Mouse (Mus musculus) megakaryocyte progenitor cell, adult 5-6 weeks (primary cell): Measurements from ENCODE around the gene Dgkq. TPM values are rescaled to one million over a fixed set of nuclear protein-coding genes. Genes with fewer than 3 reads are reported as not detected.

Source experiments
- ATAC-seq: replicated peaks from 2 replicates; pipeline ENCODE4 v1.8.0; 2016; ENCODE audit warnings: mild to moderate bottlenecking, moderate TSS enrichment, inconsistent platforms; ENCODE audit not compliant: poor library complexity
- total RNA-seq, 2 experiments: library from RNA; stranded (forward) in 1 of 2; stranded (reverse) in 1 of 2; fragments of 157-497, 149-512 nt in 1 of 2; fragments of 200-1000 nt in 1 of 2; gene quantifications; 2 replicates each; pipeline versions ENCODE4 v1.2.3 to v1.2.4; 2015 to 2017

Gene Dgkq
- total RNA-seq (2015) (4.2 and 4.8 TPM in 2 replicates), total RNA-seq (2017) (4.2 and 8.2 TPM in 2 replicates)

DNA sequence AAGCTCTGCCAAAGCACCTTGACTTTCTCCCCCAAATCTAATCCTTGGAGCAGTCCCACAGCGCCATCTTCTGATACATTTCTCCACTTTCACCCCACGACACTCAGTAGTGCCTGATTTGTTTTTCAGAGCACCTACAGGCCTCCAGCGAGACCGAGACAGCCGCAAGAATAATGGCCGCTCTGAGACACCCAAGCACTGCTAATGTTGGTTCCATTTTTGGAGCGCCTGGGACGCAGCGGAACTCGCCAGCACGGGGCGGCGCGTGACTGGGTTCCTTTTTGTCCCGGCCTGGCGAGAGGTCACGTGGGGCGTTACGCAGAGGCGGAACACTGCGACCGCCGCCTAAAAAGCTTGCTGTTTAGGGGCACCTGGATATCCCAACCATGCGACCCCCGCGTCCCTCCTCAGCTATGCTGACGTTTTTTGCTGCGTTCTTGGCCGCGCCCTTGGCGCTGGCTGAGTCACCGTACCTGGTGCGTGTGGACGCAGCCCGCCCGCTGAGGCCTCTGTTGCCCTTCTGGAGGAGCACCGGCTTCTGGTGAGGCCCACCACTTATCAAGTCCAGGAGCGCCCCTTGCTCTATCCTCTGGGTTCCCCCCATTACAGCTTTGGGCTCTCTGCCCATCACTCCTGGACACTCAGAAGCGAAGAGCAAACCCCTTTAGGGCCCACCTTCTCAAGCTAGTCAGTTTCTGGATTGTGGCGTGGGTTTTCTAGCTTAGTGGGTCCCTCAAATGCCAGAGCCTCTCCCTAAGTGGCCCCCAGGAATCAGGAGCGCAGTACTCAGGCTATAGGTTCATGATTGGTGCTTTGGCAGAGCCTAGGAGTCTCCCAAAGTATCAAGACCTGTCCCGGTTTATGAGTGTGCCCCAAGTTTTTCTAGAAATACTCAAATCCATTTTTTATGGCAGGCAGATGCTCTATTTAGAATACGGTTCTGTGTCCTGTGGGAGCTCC, at the start of gene Dgkq:
TSS of gene Dgkq (minus strand) at position 696 of the 960 bp plus-strand sequence.
- peak; percentile 68 for ATAC-seq

- ATAC-seq: no peak
Measured at GRCm38 (mm10) chr5:108718051-108718450, 48.6 kb upstream of the Dgkq start.

DNA sequence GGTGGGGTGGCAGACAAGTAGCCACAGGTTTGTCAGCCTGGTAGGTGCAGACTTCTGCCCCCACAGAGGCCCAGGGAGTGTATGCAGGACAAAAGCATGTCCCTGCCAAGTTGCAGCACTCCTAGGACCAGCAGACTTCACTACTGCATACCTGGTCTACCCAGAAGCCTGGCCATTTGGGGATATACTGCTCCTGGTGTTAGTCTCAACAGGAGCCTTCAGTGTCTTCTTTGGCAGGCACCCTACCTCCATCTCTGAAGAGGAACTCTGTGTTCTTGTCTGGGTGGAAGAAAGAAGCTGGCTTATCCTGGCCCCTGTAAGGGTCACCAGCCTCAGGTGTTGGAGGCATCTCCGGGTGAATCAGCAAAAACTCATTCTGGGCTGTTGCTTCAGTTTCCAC, 46.5 kb upstream of the Dgkq start:
- no peak for ATAC-seq

GRCm38 (mm10) chr5:108714149-108714548, 44.7 kb upstream of the Dgkq start:
- ATAC-seq: no peak

DNA sequence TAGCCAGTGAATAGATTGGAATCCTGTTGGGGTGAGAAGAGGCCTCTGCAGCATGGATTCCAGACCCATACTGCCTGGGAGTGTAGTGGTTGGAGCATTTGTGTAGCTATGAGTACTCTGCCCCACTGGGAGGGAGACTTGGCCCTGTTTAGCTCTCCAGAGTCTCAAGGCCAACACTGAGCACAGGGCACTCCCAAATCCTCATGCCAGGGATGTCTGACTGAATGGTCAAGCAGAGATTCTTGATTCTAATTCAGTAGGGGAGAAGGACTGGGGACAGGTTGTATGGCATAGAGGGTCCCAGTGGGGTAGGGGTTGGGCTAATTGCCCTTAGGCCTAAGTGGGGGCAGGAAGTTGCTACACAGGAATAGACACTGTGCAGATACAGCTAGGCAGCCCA, 44.2 kb upstream of the Dgkq start:
- ATAC-seq: no peak

DNA sequence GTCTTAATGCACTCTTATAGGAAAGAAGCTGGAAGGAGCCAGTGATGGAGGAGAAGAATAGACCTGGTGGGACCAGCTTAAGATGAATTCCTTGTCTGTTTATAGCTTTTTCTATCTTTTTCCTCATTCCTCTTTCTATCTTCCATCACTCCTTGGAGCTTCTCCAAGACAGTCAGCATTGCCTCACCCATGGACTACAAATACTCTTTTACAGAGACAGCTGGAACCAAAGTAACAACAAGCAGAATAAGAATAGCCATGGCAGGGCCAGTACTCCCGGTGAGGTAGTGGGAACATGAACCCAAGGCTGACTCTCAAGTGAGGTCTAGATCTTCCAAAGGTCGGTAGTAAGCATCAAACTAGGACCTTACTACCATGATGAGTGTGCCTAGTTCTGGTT, 43.6 kb upstream of the Dgkq start:
- ATAC-seq: no peak

GRCm38 (mm10) chr5:108711968-108712367, 42.5 kb upstream of the Dgkq start:
- ATAC-seq: no peak

- no peak for ATAC-seq
Measured at GRCm38 (mm10) chr5:108708981-108709731, 39.7 kb upstream of the Dgkq start.

GRCm38 (mm10) chr5:108708419-108708818, 38.9 kb upstream of the Dgkq start:
- ATAC-seq: no peak

DNA sequence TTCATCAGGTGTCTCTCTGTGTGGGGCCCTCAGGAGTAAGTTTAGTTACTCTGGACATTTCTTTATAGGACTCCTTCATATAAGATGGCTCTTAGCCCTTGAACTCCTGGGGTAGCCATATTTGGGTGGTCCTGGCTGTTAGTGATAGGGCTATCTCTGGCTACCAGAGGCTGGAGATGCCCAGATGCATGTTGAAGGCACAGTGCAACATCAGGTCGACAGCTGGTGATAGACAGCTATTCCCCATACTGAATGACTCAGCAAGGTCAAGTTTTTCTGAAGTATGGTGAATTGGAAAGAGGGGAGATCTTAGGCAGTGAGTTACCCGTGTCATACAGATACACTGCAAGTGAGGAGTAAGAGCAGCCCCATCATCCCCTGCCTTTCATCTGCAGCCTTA, 38.3 kb upstream of the Dgkq start:
- peak; percentile 62 for ATAC-seq

DNA sequence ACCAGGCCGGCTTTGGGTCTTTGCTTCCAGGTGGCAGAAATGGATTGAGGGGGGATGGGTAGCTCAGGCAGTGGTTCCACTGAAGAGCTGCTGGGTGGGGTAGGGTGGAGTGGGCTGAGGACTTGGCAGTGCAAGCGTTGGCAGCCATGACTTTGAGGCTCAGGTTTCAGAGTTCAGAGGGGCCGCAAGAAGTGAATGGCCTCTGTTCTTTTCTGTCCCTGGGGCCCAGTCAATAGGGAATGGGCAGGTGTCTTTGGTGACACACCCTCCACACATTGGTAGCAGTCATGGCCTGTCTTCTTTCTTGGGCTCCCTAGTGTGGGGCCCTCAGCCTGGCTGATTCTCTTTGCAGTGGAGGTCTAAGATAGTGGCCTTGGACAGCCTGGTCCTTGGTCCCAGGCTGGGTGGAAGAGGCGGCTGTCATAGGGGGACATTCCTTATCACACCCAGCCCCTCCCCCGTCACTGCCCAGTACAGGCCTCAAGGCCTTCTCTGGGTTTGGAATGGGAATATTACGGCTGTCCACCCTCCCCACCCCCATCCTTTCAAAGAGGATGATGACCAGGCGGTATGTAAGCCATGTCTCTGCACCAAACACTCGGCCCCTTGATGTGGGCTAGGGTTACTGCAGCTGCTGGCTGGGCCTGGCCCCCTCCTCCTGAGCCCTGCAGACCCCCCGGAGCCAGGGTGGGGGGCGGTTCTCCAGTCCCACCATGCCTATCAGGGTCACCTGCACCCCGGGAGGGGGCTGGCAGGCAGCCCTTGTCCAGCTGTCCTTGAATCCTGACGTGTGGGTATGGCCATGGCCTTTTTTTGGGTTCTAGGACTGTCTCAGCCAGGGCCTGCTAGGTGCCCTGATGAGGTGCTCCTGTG, 34.5 kb upstream of the Dgkq start:
- no peak for ATAC-seq

- no peak for ATAC-seq
Measured at GRCm38 (mm10) chr5:108701341-108702021, 32.0 kb upstream of the Dgkq start.

DNA sequence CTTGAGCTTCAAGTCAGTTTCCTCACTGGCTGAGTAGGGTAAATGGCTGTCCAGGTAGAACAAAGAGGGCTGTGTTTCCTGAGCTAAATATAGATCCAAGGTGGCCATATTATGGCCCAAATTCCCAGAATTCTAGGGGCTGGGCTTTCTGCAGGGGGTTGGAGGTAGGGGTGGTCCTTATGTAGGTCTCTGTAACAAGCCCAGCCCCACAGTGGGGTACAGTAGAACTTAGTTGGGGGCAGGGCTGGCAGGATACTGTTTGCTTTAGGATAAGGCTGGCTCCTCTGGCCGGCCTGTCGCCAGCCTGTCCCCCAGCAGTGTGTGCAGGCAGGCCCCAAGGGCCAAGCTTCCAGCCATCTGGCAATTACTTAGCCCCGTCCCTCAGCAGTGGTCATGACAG, 30.9 kb upstream of the Dgkq start:
- no peak for ATAC-seq

DNA sequence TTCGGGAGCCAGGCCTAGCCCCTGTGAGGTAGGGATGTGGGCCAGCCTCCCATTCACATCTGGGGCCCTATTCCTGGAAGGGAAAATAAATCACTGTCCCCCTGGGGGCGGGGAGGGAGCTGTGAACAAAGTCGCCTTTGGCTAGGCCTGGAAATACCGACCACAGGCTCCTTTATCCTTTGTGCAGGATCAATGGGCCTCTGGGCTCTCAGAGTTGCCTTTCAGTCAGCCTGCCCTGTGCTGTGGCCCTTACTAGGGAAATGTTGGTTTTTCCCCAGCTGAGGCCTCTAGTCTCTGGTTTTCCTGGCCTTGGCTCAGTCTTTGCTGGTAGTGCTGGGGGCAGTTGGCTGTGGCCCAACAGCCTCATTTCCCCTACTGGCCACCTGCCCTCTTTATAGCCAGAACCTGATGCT, 27.9 kb upstream of the Dgkq start:
- ATAC-seq: no peak

DNA sequence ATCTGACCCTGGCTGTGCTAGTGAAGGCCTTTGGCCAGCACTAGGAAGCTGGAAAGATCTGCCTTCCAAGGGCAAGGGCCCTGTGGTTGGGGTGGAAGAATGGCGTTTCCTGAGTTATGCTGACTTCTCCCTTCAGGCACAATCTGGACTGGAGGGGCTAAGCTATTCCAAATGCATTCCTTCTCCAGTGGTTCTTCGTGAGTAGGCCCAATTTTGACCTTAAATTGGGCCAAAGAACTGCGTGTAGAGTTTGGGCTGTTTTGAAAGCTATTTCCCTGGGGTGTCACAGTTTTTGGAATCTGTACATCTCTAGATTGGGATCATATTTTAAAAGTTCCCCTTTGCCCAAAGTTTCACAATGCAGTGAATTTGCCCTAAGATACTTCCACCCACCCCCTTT, 27.1 kb upstream of the Dgkq start:
- no peak for ATAC-seq

DNA sequence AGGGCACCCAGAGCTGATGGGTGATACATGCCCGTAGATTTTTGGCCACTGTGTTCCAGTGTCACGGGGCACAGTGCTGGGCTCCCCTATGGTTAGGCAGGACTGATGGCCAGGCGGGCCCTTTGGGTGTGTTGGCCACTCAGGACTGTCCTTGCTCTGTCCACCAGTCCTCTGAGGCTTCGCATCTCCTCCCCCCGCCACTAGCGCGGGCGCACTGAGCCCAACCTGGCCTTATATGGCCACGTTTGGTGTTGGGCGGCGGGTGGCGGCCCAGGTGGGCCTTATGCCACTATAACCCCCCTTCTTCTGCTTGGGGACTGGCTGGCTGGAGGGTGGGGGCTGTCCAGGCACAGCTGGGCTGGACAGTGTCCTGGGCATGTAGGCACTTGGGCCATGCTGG, 26.4 kb upstream of the Dgkq start:
- no peak for ATAC-seq

- ATAC-seq: peak; percentile 45
Measured at GRCm38 (mm10) chr5:108694352-108695261, 25.1 kb upstream of the Dgkq start.

- peak; percentile 77 for ATAC-seq
Measured at GRCm38 (mm10) chr5:108693872-108694288, 24.4 kb upstream of the Dgkq start.

DNA sequence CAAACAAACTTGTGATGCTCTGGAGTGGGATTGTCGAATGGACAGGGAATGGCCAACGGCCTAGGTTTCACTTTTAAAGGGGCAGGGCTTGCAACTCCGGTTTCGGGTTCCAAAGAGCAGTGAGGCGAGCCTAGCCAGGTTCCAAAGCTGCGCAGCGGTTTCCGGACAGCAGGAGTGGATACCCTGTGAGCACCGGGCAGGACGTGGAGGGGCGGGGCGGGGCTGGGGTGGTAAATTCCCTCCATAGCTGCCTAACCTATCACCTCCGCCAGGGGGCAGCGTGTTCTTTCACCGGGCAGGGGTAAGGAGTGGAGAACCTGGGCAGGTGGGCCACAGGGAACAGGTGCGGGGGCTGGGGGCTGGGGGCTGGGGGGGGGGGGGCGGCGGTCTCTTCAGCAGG, 22.8 kb upstream of the Dgkq start, which contains the start of gene Fgfrl1:
TSS of gene Fgfrl1 (plus strand) at position 112 of the 400 bp plus-strand sequence.
- peak; percentile 41 for ATAC-seq
